Mouse (Mus musculus) kidney, postnatal 0 days (tissue): ENCODE data around the gene Bcl2l12. TPM values are rescaled to one million over a fixed set of nuclear protein-coding genes. Genes with fewer than 3 reads are reported as not detected.

Source experiments
- ATAC-seq: fragments of 200-750 bp; cut with Nextera tagmentation; replicated peaks from 2 replicates; pipeline ENCODE4 v1.8.0; 2017; ENCODE audit warnings: low read depth, moderate number of reproducible peaks, moderate TSS enrichment, moderate library complexity; ENCODE audit not compliant: low FRiP score
- DNase-seq: peaks from one replicate; pipeline ENCODE4 v3.0.0-alpha.2; 2016; ENCODE audit warnings: low spot score
- H3K27ac ChIP-seq: fragments of 300-500 bp; sonication (generic); 2 replicates; pipeline ENCODE4 v1.5.1; 2014; ENCODE audit warnings: mild to moderate bottlenecking
- H3K27me3 ChIP-seq: fragments of 300-500 bp; sonication (generic); 2 replicates; pipeline ENCODE4 v1.6.1; 2014; ENCODE audit warnings: low read length, mixed read lengths; ENCODE audit not compliant: insufficient read depth
- H3K36me3 ChIP-seq: fragments of 300-500 bp; sonication (generic); 2 replicates; pipeline ENCODE4 v1.6.1; 2014; ENCODE audit warnings: low read length, mixed read lengths; ENCODE audit not compliant: insufficient read depth
- H3K4me1 ChIP-seq: fragments of 300-500 bp; sonication (generic); replicated peaks from 2 replicates; pipeline ENCODE4 v1.6.1; 2014; ENCODE audit warnings: antibody characterized with exemption, low read length, mixed read lengths; ENCODE audit not compliant: insufficient read depth
- H3K4me2 ChIP-seq: fragments of 300-500 bp; sonication (generic); 2 replicates; pipeline ENCODE4 v1.6.1; 2014; ENCODE audit warnings: mild to moderate bottlenecking, low read length, moderate library complexity, mixed read lengths
- H3K4me3 ChIP-seq: fragments of 300-500 bp; sonication (generic); replicated peaks from 2 replicates; pipeline ENCODE4 v1.5.1; 2014; ENCODE audit warnings: low read depth, low read length
- H3K9ac ChIP-seq: fragments of 300-500 bp; sonication (generic); 2 replicates; pipeline ENCODE4 v1.6.1; 2014; ENCODE audit warnings: low read depth, low read length
- H3K9me3 ChIP-seq: fragments of 300-500 bp; sonication (generic); replicated peaks from 2 replicates; pipeline ENCODE4 v1.6.1; 2016; ENCODE audit warnings: low read length, inconsistent platforms, mixed read lengths
- CTCF ChIP-seq: IDR thresholded peaks from 2 replicates; pipeline ENCODE4 v1.5.1; 2016; ENCODE audit warnings: antibody characterized with exemption, low read depth, mild to moderate bottlenecking, moderate library complexity
- WGBS: fragments of 180-500 bp; shearing (Covaris S2); extraction: QIAGEN DNeasy Blood & Tissue Kit; methylation state at CpG from one replicate; pipeline ENCODE4 v1.1.7; 2014; 5-methylcytosine and 5-hydroxymethylcytosine counted together
- polyA plus RNA-seq: library from polyadenylated mRNA; unstranded; fragments of >200 nt; fragmentation: Nextera tagmentation; extraction: Ambion mirVana; gene quantifications from 2 replicates; pipeline ENCODE4 v1.2.1, GENCODE M21; 2015

The Bcl2l12 gene
- polyA plus RNA-seq, 1 experiment from 2014 or later = 42.8 TPM

GRCm38 (mm10) chr7:45015344-45015956, 16.9 kb upstream of the Bcl2l12 start:
- ATAC-seq (no peak), DNase-seq (no peak)
- Histone ChIP-seq H3K9me3 (no peaks in the 10 kb centered on the region), H3K36me3 (peaks cover 26% of the 10 kb centered on the region), H3K27ac (peak overlapping the region; percentile 96), H3K9ac (peak overlapping the region; percentile 97), H3K27me3 (no peaks in the 10 kb centered on the region), H3K4me3 (peak overlapping the region; percentile 98), H3K4me1 (peaks cover 11% of the 10 kb centered on the region; the same call in 1 of the 2 replicates), H3K4me2 (peak overlapping the region; percentile 76)
- 0% methylated on average over 20 of the region's 20 CpGs for WGBS
- no peak for TF ChIP-seq CTCF

- H3K9ac ChIP-seq = no peak overlapping the region
Observed at GRCm38 (mm10) chr7:45014096-45014451, 15.6 kb upstream of the Bcl2l12 start.

DNA sequence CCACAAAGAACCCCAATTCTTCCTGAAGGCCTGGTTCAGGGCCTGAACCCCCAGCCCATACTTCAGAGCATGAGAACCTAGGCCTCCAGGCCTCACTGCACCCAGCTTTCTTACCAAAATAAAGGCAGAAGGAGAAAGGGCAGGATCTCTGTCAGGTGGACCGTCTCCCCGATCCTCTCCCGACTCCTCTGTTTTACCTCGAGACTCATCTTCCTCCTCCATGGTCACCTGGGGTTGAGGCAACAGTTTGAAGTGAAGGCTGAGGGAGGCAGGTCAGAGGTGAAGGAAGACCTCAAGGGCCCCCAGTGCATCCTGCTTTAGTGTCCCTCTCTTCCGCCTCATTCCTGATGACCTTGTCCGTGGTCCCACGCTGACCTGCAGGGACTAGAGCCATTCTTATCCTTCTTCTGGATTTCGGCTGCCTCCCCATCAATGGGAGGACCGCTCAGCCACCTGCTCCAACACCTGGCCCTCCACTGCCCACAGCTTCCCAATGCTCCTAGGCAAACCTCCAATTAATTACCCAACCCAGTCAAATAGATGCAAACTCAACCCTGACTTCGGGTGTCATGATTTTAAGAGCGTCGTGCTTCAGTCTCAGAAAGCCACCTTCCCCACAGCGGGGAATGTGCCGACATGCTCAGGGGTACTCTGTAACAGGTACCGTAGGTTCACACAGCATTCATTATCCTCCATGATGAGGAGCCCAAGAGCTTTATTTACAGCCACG, 15.0 kb upstream of the Bcl2l12 start:
- Histone ChIP-seq H3K4me2 (no peak overlapping the region), H3K4me3 (no peak overlapping the region), H3K9me3 (no peaks in the 10 kb centered on the region), H3K27me3 (no peaks in the 10 kb centered on the region), H3K27ac (no peak overlapping the region), H3K9ac (no peak overlapping the region), H3K4me1 (peaks cover 11% of the 10 kb centered on the region; the same call in 1 of the 2 replicates), H3K36me3 (peaks cover 38% of the 10 kb centered on the region)
- ATAC-seq (no peak), DNase-seq (no peak)
- 93% methylated on average over 16 of the region's 16 CpGs for WGBS
- TF ChIP-seq CTCF = no peak

More at GRCm38 (mm10) chr7:45014096-45014451, 15.6 kb upstream of the Bcl2l12 start:
- no peaks in the 10 kb centered on the region for H3K9me3 ChIP-seq
- peaks cover 11% of the 10 kb centered on the region; the same call in 1 of the 2 replicates for H3K4me1 ChIP-seq
- no peaks in the 10 kb centered on the region for H3K27me3 ChIP-seq
- no peak overlapping the region for H3K4me3 ChIP-seq
- DNase-seq = no peak
- no peak for TF ChIP-seq CTCF
- H3K27ac ChIP-seq = no peak overlapping the region
- ATAC-seq = no peak
- WGBS = 96% methylated on average over 3 of the region's 3 CpGs
- peaks cover 33% of the 10 kb centered on the region for H3K36me3 ChIP-seq
- no peak overlapping the region for H3K4me2 ChIP-seq

DNA sequence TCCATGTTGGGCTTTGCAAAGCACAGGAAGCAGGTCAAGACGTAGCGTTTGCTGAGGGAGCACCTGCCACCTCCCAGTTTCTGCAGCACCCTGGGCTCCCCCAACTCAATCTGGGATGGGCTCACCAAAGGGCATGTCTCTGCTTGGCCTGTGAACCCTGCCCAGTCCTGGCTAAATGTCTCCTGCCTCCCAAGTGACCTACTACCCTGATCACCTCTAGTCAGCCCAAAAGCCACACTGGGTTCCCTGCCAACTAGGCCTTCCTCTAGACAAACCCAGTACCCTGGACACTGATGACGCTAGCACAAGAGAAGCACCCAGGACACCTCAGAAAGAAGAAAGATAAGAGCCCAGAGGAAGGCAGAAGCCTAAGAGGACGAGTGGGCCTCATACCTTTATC, 14.3 kb upstream of the Bcl2l12 start:
- peaks cover 45% of the 10 kb centered on the region for H3K36me3 ChIP-seq
- WGBS = 87% methylated on average over 4 of the region's 4 CpGs
- no peaks in the 10 kb centered on the region for H3K27me3 ChIP-seq
- TF ChIP-seq CTCF = no peak
- DNase-seq (no peak), ATAC-seq (no peak)
- H3K4me1 ChIP-seq = peaks cover 7% of the 10 kb centered on the region; the same call in 1 of the 2 replicates
- no peak overlapping the region for H3K9ac ChIP-seq
- no peak overlapping the region for H3K27ac ChIP-seq
- H3K9me3 ChIP-seq = no peaks in the 10 kb centered on the region
- no peak overlapping the region for H3K4me3 ChIP-seq
- no peak overlapping the region for H3K4me2 ChIP-seq

DNA sequence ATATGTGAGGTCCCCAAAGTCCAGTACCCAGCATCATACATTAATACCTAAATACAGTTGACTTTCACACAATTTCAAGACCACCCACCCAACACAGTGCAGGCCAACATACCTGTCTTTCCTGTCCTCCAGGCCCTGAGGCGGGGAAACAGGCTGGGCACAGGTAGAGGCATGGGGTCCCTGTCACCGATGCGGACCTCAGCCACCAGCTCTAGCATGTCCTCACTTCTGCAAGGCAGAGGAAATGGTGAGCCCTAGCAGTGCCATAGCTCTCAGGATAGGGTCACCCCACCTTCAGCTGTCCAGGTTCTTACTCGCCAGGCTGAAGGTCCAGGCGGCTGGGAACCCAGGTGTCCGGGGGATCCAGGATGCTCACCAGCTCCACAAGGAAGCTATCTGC, 13.5 kb upstream of the Bcl2l12 start:
- no peak overlapping the region for H3K9ac ChIP-seq
- DNase-seq (no peak), ATAC-seq (no peak)
- H3K4me3 ChIP-seq = no peak overlapping the region
- 100% methylated on average over 6 of the region's 6 CpGs for WGBS
- TF ChIP-seq CTCF = no peak
- peaks cover 53% of the 10 kb centered on the region for H3K36me3 ChIP-seq
- H3K9me3 ChIP-seq = no peaks in the 10 kb centered on the region
- no peak overlapping the region for H3K4me2 ChIP-seq
- H3K27ac ChIP-seq = no peak overlapping the region
- H3K27me3 ChIP-seq = no peaks in the 10 kb centered on the region
- H3K4me1 ChIP-seq = peaks cover 7% of the 10 kb centered on the region; the same call in 1 of the 2 replicates

DNA sequence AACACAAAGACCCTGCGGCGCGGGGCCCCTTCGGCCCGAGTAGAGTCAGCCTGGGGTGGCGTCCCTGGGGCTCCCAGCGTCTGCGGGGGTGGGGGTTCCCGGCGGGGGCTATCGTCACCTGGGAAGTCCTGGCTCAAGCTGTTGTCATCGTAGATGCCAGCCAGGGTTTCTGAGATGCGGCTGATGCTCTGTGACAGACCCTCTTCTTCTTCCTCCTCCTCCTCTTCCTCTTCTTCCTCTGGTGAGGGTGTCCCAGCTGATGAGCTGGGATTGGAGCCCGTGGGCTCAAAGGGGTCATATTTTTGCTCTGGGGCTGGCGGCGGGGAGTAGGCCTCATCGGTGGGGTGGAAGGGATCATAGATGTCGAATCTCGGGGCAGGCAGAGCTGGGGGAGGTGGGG, 9.9 kb upstream of the Bcl2l12 start:
- Histone ChIP-seq H3K27me3 (no peaks in the 10 kb centered on the region), H3K27ac (no peak overlapping the region), H3K4me3 (no peak overlapping the region), H3K36me3 (peaks cover 84% of the 10 kb centered on the region), H3K4me2 (no peak overlapping the region), H3K9me3 (no peaks in the 10 kb centered on the region), H3K9ac (no peak overlapping the region), H3K4me1 (0 out of 2 replicates have a peak, but pooled peaks cover 3% of the 10 kb centered on the region)
- 93% methylated on average over 19 of the region's 19 CpGs for WGBS
- no peak for DNase-seq
- ATAC-seq = no peak
- no peak for TF ChIP-seq CTCF
